Mouse (Mus musculus) T-cell, adult 2 months (primary cell): Measurements from ENCODE around the gene Cggbp1.
A peak's percentile ranks its signal among the peaks of the same experiment; 100 is the strongest.
"Not testable (repeated sequence)": the region's sequence is repeated elsewhere in the genome, so short reads cannot be mapped to it uniquely, and the experiment has no call there.

Source experiments
- DNase-seq: peaks from one replicate; pipeline ENCODE4 v3.0.0; 2022; ENCODE audit warnings: low spot score

Cggbp1 gene

GRCm38 (mm10) chr16:64851563-64852362, at the start of gene Cggbp1, which contains the start of gene Zfp654:
Cggbp1 (plus strand) TSS chr16:64851996.
Zfp654 (minus strand) TSS chr16:64851652.
- DNase-seq, result peak; percentile 100

GRCm38 (mm10) chr16:64803041-64803440, 48.8 kb upstream of the Cggbp1 start:
- DNase-seq, result no peak

- no peak for DNase-seq
Observed at GRCm38 (mm10) chr16:64817094-64817765, 34.6 kb upstream of the Cggbp1 start.

- DNase-seq, result no peak
Observed at GRCm38 (mm10) chr16:64823890-64824289, 27.9 kb upstream of the Cggbp1 start.

GRCm38 (mm10) chr16:64824474-64824873, 27.3 kb upstream of the Cggbp1 start:
- DNase-seq, result no peak

- DNase-seq, result no peak
Observed at GRCm38 (mm10) chr16:64830291-64830690, 21.5 kb upstream of the Cggbp1 start.

GRCm38 (mm10) chr16:64835996-64836545, 15.7 kb upstream of the Cggbp1 start:
- peak; percentile 53 for DNase-seq

GRCm38 (mm10) chr16:64836709-64837108, 15.1 kb upstream of the Cggbp1 start:
- DNase-seq, result no peak

- DNase-seq, result no peak
Observed at GRCm38 (mm10) chr16:64841481-64842373, 10.1 kb upstream of the Cggbp1 start.

GRCm38 (mm10) chr16:64842374-64842729, 9.4 kb upstream of the Cggbp1 start:
- no peak for DNase-seq

- DNase-seq, result peak; percentile 40
Observed at GRCm38 (mm10) chr16:64845947-64846346, 5.8 kb upstream of the Cggbp1 start.

- peak; percentile 23 for DNase-seq
Observed at GRCm38 (mm10) chr16:64850287-64851084, 1.3 kb upstream of the Cggbp1 start.

GRCm38 (mm10) chr16:64851085-64851562, 672 bp upstream of the Cggbp1 start:
- DNase-seq, result no peak

GRCm38 (mm10) chr16:64852441-64852871, 660 bp downstream of the Cggbp1 start:
- peak; percentile 38 for DNase-seq

GRCm38 (mm10) chr16:64852891-64853290, 1.1 kb downstream of the Cggbp1 start:
- no peak for DNase-seq

GRCm38 (mm10) chr16:64856946-64857345, 5.2 kb downstream of the Cggbp1 start:
- no peak for DNase-seq

GRCm38 (mm10) chr16:64865841-64866240, 14.0 kb downstream of the Cggbp1 start:
- DNase-seq, result not testable (repeated sequence)

- DNase-seq, result no peak
Observed at GRCm38 (mm10) chr16:64868613-64869012, 16.8 kb downstream of the Cggbp1 start.

GRCm38 (mm10) chr16:64869621-64870020, 17.8 kb downstream of the Cggbp1 start:
- no peak for DNase-seq

- peak; percentile 36 for DNase-seq
Observed at GRCm38 (mm10) chr16:64872296-64872695, 20.5 kb downstream of the Cggbp1 start.

GRCm38 (mm10) chr16:64872841-64873240, 21.0 kb downstream of the Cggbp1 start:
- no peak for DNase-seq
